Mouse (Mus musculus): Measurements from ENCODE around the gene Fgf18. TPM values are rescaled to one million over a fixed set of nuclear protein-coding genes. Genes with fewer than 3 reads are reported as not detected.
A peak's percentile ranks its signal among the peaks of the same experiment; 100 is the strongest.

The Fgf18 gene
- polyA plus RNA-seq, 1 experiment from 2014 or later, result 4.7 TPM

DNA sequence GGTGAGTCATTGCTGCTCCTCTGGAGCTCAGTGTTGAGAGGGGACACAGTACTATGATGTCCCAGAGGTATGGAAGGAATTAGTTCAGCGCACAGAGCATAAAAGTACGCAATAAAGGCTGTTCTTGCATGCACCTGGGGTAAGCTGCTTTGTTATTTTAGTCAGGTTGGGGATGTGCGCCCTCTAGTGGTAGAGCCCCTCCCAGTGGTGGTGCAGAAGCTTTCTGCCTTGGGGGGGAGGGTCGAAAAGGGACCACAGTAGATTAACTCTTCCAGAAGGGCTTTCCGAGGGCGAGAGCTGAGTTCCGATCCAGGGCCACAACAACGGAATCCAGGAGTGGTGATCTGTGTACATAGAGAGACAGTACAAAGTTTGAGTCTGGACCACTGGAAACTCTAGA is 49.3 kb downstream of the Fgf18 start:
- 54% methylated on average over 8 of the region's 8 CpGs for WGBS
- Histone ChIP-seq H3K27me3 (ENCODE audit: control insufficient read depth, insufficient read depth, low read length) (no peaks in the 10 kb centered on the region), H3K4me3 (replicated peaks; ENCODE audit: low read depth, low read length) (no peak overlapping the region), H3K4me1 (ENCODE audit: control insufficient read depth, insufficient read depth, low read length) (peaks cover 11% of the 10 kb centered on the region; the same call in 1 of the 2 replicates), H3K4me2 (ENCODE audit: low read length) (no peak overlapping the region), H3K27ac (replicated peaks; ENCODE audit: low read depth, low read length) (no peak overlapping the region), H3K9ac (replicated peaks; ENCODE audit: low read length) (no peak overlapping the region), H3K36me3 (ENCODE audit: control insufficient read depth, insufficient read depth, low read length) (no peaks in the 10 kb centered on the region), H3K9me3 (ENCODE audit: control insufficient read depth, low read length) (no peaks in the 10 kb centered on the region)
- DNase-seq (peak; percentile 40), ATAC-seq (ENCODE audit: low FRiP score, low TSS enrichment) (no peak)

DNA sequence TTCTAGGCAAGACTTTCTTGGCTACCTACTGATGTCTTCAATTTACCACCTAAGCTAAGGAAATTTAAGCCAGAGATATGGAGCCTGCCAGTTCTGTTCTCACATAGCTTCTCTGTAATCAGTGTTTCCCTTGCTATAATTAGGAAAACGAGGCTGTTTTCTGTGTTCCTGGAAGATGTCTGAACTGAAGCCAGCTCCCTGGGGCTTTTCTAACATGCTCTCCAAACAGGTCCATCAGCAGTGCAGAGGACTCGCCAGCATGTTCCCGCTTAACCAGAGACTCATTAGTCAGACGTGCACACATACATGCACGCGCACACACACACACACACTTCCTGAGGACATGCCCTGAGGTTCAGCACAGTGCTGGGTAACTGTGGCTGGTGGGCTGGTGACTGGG is 57.3 kb downstream of the Fgf18 start:
- ATAC-seq (ENCODE audit: low FRiP score, low TSS enrichment), result no peak
- Histone ChIP-seq H3K4me2 (ENCODE audit: low read length) (no peak overlapping the region), H3K4me1 (ENCODE audit: control insufficient read depth, insufficient read depth, low read length) (no peaks in the 10 kb centered on the region), H3K27me3 (ENCODE audit: control insufficient read depth, insufficient read depth, low read length) (no peaks in the 10 kb centered on the region), H3K36me3 (ENCODE audit: control insufficient read depth, insufficient read depth, low read length) (no peaks in the 10 kb centered on the region), H3K4me3 (replicated peaks; ENCODE audit: low read depth, low read length) (no peak overlapping the region), H3K9ac (replicated peaks; ENCODE audit: low read length) (no peak overlapping the region), H3K27ac (replicated peaks; ENCODE audit: low read depth, low read length) (no peak overlapping the region), H3K9me3 (ENCODE audit: control insufficient read depth, low read length) (no peaks in the 10 kb centered on the region)
- DNase-seq, result no peak
- WGBS, result 89% methylated on average over 6 of the region's 6 CpGs

DNA sequence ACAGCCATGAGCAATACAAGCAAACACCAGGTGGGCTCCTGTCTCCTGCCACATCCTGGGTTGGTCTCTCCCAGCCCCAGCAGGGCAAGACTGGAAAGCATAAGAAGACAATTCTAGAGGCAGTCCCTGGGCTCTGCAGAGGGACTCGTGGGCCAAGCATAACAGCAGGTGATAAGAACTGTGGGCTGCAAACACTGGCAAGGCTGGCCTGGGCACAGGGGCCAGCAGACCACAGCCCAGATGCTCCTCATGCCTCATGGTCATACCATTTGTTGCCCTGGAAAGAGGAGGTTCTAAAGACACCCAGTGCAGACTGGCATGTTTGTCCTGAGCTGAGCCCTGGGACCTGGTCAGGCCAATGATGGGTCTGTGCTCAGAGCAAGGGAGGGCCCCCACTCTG is 59.0 kb downstream of the Fgf18 start:
- Histone ChIP-seq H3K27me3 (ENCODE audit: control insufficient read depth, insufficient read depth, low read length) (no peaks in the 10 kb centered on the region), H3K4me1 (ENCODE audit: control insufficient read depth, insufficient read depth, low read length) (no peaks in the 10 kb centered on the region), H3K9ac (replicated peaks; ENCODE audit: low read length) (no peak overlapping the region), H3K27ac (replicated peaks; ENCODE audit: low read depth, low read length) (no peak overlapping the region), H3K4me2 (ENCODE audit: low read length) (no peak overlapping the region), H3K9me3 (ENCODE audit: control insufficient read depth, low read length) (no peaks in the 10 kb centered on the region), H3K4me3 (replicated peaks; ENCODE audit: low read depth, low read length) (no peak overlapping the region), H3K36me3 (ENCODE audit: control insufficient read depth, insufficient read depth, low read length) (no peaks in the 10 kb centered on the region)
- ATAC-seq (ENCODE audit: low FRiP score, low TSS enrichment) (no peak), DNase-seq (no peak)
- 53% methylated on average over 1 of the region's 1 CpGs for WGBS

DNA sequence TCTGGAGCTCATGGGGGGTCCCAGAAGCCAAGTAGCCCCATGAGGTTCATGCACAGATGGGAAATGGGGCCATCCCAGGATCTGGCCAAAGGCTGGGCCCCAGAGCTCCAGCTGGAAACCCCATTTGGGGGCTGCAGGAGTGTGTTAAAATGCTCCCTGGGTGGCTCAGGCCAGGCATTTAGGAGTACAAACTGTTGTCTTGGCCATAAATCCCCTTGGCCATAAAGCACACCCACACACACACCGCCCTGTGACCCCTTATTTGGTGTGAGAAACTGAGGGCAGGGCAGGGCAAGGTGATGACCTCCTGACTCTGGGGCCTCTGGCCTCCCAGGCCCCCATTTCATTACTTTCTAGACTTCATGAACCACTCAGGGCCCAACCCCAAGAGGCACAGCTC is 61.2 kb downstream of the Fgf18 start:
- 100% methylated on average over 1 of the region's 1 CpGs for WGBS
- Histone ChIP-seq H3K36me3 (ENCODE audit: control insufficient read depth, insufficient read depth, low read length) (no peaks in the 10 kb centered on the region), H3K9me3 (ENCODE audit: control insufficient read depth, low read length) (no peaks in the 10 kb centered on the region), H3K9ac (replicated peaks; ENCODE audit: low read length) (no peak overlapping the region), H3K27me3 (ENCODE audit: control insufficient read depth, insufficient read depth, low read length) (no peaks in the 10 kb centered on the region), H3K27ac (replicated peaks; ENCODE audit: low read depth, low read length) (no peak overlapping the region), H3K4me1 (ENCODE audit: control insufficient read depth, insufficient read depth, low read length) (no peaks in the 10 kb centered on the region), H3K4me2 (ENCODE audit: low read length) (no peak overlapping the region), H3K4me3 (replicated peaks; ENCODE audit: low read depth, low read length) (no peak overlapping the region)
- DNase-seq (no peak), ATAC-seq (ENCODE audit: low FRiP score, low TSS enrichment) (no peak)

- ATAC-seq (ENCODE audit: low FRiP score, low TSS enrichment), result no peak
- DNase-seq, result no peak
Measured at GRCm38 (mm10) chr11:33085514-33085913, 61.7 kb downstream of the Fgf18 start.

DNA sequence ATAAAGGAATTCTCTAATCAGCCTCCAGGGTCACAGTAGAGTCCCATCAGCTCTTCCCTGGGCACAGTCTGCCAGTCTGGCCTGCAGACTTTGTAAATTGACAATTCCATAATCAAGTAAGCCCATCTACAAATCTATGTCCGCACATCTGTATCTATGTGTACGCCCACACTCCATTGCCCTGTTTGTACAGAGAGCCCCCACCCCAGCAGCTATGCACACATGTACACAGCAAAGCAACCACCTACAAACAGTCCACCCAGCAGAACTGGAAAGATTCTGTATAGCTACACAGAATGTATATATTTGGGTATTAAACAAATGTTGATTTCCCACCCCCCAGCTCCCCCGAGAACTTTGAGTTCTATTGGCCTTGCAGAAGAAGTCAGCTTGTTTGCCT is 62.1 kb downstream of the Fgf18 start:
- 97% methylated on average over 3 of the region's 3 CpGs for WGBS
- Histone ChIP-seq H3K9me3 (ENCODE audit: control insufficient read depth, low read length) (no peaks in the 10 kb centered on the region), H3K36me3 (ENCODE audit: control insufficient read depth, insufficient read depth, low read length) (no peaks in the 10 kb centered on the region), H3K4me3 (replicated peaks; ENCODE audit: low read depth, low read length) (no peak overlapping the region), H3K4me1 (ENCODE audit: control insufficient read depth, insufficient read depth, low read length) (no peaks in the 10 kb centered on the region), H3K27me3 (ENCODE audit: control insufficient read depth, insufficient read depth, low read length) (no peaks in the 10 kb centered on the region), H3K27ac (replicated peaks; ENCODE audit: low read depth, low read length) (no peak overlapping the region), H3K4me2 (ENCODE audit: low read length) (no peak overlapping the region), H3K9ac (replicated peaks; ENCODE audit: low read length) (no peak overlapping the region)
- no peak for DNase-seq
- ATAC-seq (ENCODE audit: low FRiP score, low TSS enrichment), result no peak

More at GRCm38 (mm10) chr11:33085514-33085913, 61.7 kb downstream of the Fgf18 start:
- H3K36me3 ChIP-seq (ENCODE audit: control insufficient read depth, insufficient read depth, low read length), result no peaks in the 10 kb centered on the region
- 96% methylated on average over 4 of the region's 4 CpGs for WGBS
- H3K4me1 ChIP-seq (ENCODE audit: control insufficient read depth, insufficient read depth, low read length), result no peaks in the 10 kb centered on the region
- no peaks in the 10 kb centered on the region for H3K27me3 ChIP-seq (ENCODE audit: control insufficient read depth, insufficient read depth, low read length)
- no peak overlapping the region for H3K4me2 ChIP-seq (ENCODE audit: low read length)
- H3K4me3 ChIP-seq (replicated peaks; ENCODE audit: low read depth, low read length), result no peak overlapping the region
- no peaks in the 10 kb centered on the region for H3K9me3 ChIP-seq (ENCODE audit: control insufficient read depth, low read length)
- no peak overlapping the region for H3K27ac ChIP-seq (replicated peaks; ENCODE audit: low read depth, low read length)
- H3K9ac ChIP-seq (replicated peaks; ENCODE audit: low read length), result no peak overlapping the region

GRCm38 (mm10) chr11:33084041-33084440 is 63.2 kb downstream of the Fgf18 start:
- WGBS, result 91% methylated on average over 2 of the region's 2 CpGs
- Histone ChIP-seq H3K27me3 (ENCODE audit: control insufficient read depth, insufficient read depth, low read length) (no peaks in the 10 kb centered on the region), H3K4me3 (replicated peaks; ENCODE audit: low read depth, low read length) (no peak overlapping the region), H3K4me2 (ENCODE audit: low read length) (no peak overlapping the region), H3K9ac (replicated peaks; ENCODE audit: low read length) (no peak overlapping the region), H3K36me3 (ENCODE audit: control insufficient read depth, insufficient read depth, low read length) (no peaks in the 10 kb centered on the region), H3K27ac (replicated peaks; ENCODE audit: low read depth, low read length) (no peak overlapping the region), H3K4me1 (ENCODE audit: control insufficient read depth, insufficient read depth, low read length) (no peaks in the 10 kb centered on the region), H3K9me3 (ENCODE audit: control insufficient read depth, low read length) (no peaks in the 10 kb centered on the region)
- ATAC-seq (ENCODE audit: low FRiP score, low TSS enrichment) (no peak), DNase-seq (no peak)

GRCm38 (mm10) chr11:33081175-33081574 is 66.0 kb downstream of the Fgf18 start:
- H3K9me3 ChIP-seq (ENCODE audit: control insufficient read depth, low read length), result no peaks in the 10 kb centered on the region
- ATAC-seq (ENCODE audit: low FRiP score, low TSS enrichment) (no peak), DNase-seq (no peak)
- H3K4me2 ChIP-seq (ENCODE audit: low read length), result no peak overlapping the region
- H3K27me3 ChIP-seq (ENCODE audit: control insufficient read depth, insufficient read depth, low read length), result no peaks in the 10 kb centered on the region
- H3K4me1 ChIP-seq (ENCODE audit: control insufficient read depth, insufficient read depth, low read length), result no peaks in the 10 kb centered on the region
- H3K27ac ChIP-seq (replicated peaks; ENCODE audit: low read depth, low read length), result no peak overlapping the region
- H3K4me3 ChIP-seq (replicated peaks; ENCODE audit: low read depth, low read length), result no peak overlapping the region
- WGBS, result 82% methylated on average over 3 of the region's 3 CpGs
- no peak overlapping the region for H3K9ac ChIP-seq (replicated peaks; ENCODE audit: low read length)
- no peaks in the 10 kb centered on the region for H3K36me3 ChIP-seq (ENCODE audit: control insufficient read depth, insufficient read depth, low read length)

DNA sequence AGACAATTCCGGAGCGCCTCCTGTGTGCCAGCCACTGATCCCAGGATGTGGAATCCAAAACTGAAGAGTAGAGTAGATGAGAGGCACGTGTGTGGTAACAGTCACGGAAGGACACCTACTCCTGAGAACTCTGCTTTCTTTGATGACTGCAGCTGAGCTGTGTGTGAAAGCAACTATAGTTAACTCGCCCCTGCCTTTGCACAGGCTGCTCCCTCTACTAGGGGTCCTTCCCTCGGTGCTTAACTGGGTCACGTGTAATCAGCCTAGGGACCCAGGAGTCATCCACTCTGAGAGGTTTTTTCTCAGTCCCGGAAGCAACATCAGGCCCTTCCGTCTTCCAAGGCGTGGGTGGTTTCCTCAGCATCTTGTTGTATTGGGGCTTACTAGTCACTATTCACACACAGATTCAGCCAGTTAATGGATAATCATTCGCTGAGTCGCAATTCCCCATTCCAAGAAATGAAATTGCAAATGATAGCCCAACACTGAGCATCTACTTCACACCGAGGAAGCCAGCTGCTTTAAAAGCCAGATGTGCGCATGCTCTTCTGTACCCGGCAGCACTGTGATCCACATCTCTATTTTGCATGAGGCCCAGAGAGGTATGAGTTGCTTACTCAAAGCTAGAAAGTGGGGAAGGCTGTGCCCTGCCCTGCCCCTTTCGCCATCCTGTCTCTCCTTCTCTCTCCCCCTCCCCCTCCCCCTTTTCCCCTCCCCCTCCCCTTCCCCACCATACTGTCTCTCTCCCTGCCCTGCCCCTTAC is 67.0 kb downstream of the Fgf18 start:
- Histone ChIP-seq H3K4me1 (ENCODE audit: control insufficient read depth, insufficient read depth, low read length) (no peaks in the 10 kb centered on the region), H3K4me2 (ENCODE audit: low read length) (no peak overlapping the region), H3K9me3 (ENCODE audit: control insufficient read depth, low read length) (no peaks in the 10 kb centered on the region), H3K9ac (replicated peaks; ENCODE audit: low read length) (no peak overlapping the region), H3K36me3 (ENCODE audit: control insufficient read depth, insufficient read depth, low read length) (no peaks in the 10 kb centered on the region), H3K27ac (replicated peaks; ENCODE audit: low read depth, low read length) (no peak overlapping the region), H3K27me3 (ENCODE audit: control insufficient read depth, insufficient read depth, low read length) (no peaks in the 10 kb centered on the region), H3K4me3 (replicated peaks; ENCODE audit: low read depth, low read length) (no peak overlapping the region)
- no peak for ATAC-seq (ENCODE audit: low FRiP score, low TSS enrichment)
- WGBS, result 78% methylated on average over 16 of the region's 16 CpGs
- no peak for DNase-seq
